Mouse (Mus musculus): ENCODE measurements at regions not wholly inside any gene's neighbourhood (a gene's known extent, or its start where the extent isn't known, plus 50 kb on each side); places are given as distances from the start of the nearest gene placed in this dataset.

DNA sequence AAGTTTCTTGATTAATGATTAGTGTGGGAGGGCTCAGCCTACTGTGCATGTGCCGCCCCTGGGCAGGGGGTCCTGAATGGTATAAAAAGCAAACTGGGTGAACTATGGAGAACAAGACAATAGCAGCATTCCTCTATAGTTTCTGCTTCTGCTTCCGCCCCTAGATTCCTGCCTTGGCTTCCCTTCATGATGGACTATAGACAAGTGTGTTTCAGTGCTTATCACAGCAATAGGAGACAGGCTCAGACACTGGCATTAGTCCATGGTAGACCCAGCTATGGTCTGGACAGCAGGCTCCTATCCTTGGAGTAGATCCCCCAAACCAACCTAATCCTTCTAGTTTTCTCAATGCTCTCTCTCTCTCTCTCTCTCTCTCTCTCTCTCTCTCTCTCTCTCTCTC is 53.9 kb upstream of the E2f3 start:
- H3K27me3 ChIP-seq (ENCODE audit: insufficient read depth, low read length) = no peaks in the 10 kb centered on the region
- DNase-seq (ENCODE audit: low spot score) (no peak), ATAC-seq (replicated peaks; ENCODE audit: low FRiP score, low read depth) (no peak)
- H3K4me3 ChIP-seq (replicated peaks; ENCODE audit: low read depth, low read length) = no peak overlapping the region
- H3K27ac ChIP-seq = no peak overlapping the region
- H3K9ac ChIP-seq (ENCODE audit: low read depth, low read length) = no peak overlapping the region
- no peaks in the 10 kb centered on the region for H3K9me3 ChIP-seq (replicated peaks; ENCODE audit: low read length)
- WGBS = 69% methylated on average over 2 of the region's 2 CpGs
- no peak for TF ChIP-seq CTCF (IDR thresholded peaks at IDR 0.05; ENCODE audit: low read depth)
- no peaks in the 10 kb centered on the region for H3K4me1 ChIP-seq (replicated peaks; ENCODE audit: insufficient read depth, low read length)
- no peak overlapping the region for H3K4me2 ChIP-seq (ENCODE audit: low read length)
- no peaks in the 10 kb centered on the region for H3K36me3 ChIP-seq (ENCODE audit: insufficient read depth, low read length)

DNA sequence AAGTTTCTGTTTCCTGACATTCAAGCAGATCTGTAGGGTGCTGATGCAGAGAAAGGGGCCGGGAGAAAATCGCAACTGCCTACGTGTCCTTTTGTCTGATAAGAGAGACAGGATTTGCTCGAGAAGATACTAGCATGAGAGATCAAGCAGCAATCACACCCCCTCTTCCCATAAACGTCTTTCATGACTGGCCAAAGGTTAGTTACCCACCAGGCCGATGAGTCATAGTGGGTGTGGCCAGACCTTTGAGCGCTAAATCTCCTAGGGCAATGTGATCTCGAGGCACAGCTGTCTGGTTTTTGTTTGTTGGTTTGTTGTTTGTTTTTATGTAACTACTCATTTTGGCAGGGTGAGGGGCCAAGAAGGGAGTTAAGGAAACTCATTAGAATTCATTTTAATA is 50.7 kb upstream of the E2f3 start:
- no peaks in the 10 kb centered on the region for H3K9me3 ChIP-seq (replicated peaks; ENCODE audit: low read length)
- H3K4me1 ChIP-seq (replicated peaks; ENCODE audit: insufficient read depth, low read length) = no peaks in the 10 kb centered on the region
- no peak overlapping the region for H3K27ac ChIP-seq
- H3K27me3 ChIP-seq (ENCODE audit: insufficient read depth, low read length) = no peaks in the 10 kb centered on the region
- H3K4me3 ChIP-seq (replicated peaks; ENCODE audit: low read depth, low read length) = no peak overlapping the region
- DNase-seq (ENCODE audit: low spot score) (no peak), ATAC-seq (replicated peaks; ENCODE audit: low FRiP score, low read depth) (no peak)
- H3K36me3 ChIP-seq (ENCODE audit: insufficient read depth, low read length) = no peaks in the 10 kb centered on the region
- H3K9ac ChIP-seq (ENCODE audit: low read depth, low read length) = no peak overlapping the region
- no peak overlapping the region for H3K4me2 ChIP-seq (ENCODE audit: low read length)
- no peak for TF ChIP-seq CTCF (IDR thresholded peaks at IDR 0.05; ENCODE audit: low read depth)
- 62% methylated on average over 8 of the region's 8 CpGs for WGBS

DNA sequence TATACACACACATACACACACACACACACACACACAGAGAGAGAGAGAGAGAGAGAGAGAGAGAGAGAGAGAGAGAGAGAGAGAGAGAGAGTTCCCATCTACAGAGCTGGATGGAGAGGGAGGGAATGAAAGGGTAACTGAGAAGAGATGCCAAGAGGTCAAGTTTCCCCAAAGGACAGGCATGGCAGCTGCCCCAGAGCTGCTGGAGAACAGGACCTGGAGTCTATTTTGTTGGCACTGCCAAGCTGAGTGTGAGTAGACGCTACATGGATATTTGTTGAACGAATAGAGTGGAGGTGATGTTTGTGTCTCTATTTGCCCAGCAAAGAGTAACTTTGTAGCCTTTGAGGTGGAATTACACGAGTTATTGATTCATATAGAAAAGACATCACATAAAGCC is 50.2 kb upstream of the E2f3 start:
- ATAC-seq (replicated peaks; ENCODE audit: low FRiP score, low read depth) (no peak), DNase-seq (ENCODE audit: low spot score) (no peak)
- H3K27me3 ChIP-seq (ENCODE audit: insufficient read depth, low read length) = no peaks in the 10 kb centered on the region
- no peaks in the 10 kb centered on the region for H3K4me1 ChIP-seq (replicated peaks; ENCODE audit: insufficient read depth, low read length)
- H3K4me2 ChIP-seq (ENCODE audit: low read length) = no peak overlapping the region
- H3K27ac ChIP-seq = no peak overlapping the region
- no peaks in the 10 kb centered on the region for H3K36me3 ChIP-seq (ENCODE audit: insufficient read depth, low read length)
- H3K4me3 ChIP-seq (replicated peaks; ENCODE audit: low read depth, low read length) = no peak overlapping the region
- no peaks in the 10 kb centered on the region for H3K9me3 ChIP-seq (replicated peaks; ENCODE audit: low read length)
- 83% methylated on average over 3 of the region's 3 CpGs for WGBS
- no peak overlapping the region for H3K9ac ChIP-seq (ENCODE audit: low read depth, low read length)
- TF ChIP-seq CTCF (IDR thresholded peaks at IDR 0.05; ENCODE audit: low read depth) = no peak
